Mouse (Mus musculus): ENCODE results near the gene Ror1.

Ror1 gene

DNA sequence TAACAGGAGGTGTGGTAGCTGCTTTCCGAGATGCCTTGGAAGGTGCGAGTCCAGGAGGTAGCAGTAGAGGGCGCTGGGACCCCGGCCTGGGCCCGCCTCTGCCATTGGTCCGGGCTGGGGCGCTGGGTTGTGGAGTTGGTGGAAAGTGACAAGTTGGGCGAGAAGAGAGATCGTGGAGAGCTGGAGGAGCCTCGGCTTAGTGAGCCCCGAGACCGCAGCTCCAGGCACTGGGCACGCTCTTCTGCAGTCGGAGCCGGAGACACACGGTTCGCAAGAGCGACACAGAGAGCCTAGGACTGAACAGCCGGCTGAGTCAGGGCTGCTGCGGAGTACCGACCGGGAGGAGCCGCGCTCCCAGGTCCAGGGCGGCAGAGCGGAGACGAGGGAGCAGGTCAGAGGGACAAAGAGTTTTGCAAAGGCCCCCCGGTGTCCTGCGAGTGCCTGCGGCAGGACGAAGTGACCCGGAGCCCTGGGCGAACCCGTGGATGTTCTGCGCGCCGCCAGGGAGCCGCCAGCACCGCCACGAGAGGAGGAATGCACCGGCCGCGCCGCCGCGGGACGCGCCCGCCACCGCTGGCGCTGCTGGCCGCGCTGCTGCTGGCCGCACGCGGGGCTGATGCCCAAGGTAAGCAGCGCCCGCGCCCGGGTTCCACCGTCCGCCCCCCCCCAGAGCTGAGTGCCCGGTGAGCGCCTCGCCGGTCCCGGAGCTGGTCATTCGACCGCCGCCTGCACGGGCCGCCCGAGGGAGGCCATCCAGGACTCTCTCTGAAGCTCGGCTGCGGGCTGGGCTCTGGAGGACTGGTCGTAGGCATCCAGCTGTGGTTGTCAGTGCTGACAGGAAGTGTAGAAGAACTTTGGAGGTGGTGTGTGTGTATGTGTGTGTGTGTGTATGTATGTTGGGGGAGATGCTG lies at the start of gene Ror1:
TSS of gene Ror1 (plus strand) at position 107 of the 911 bp plus-strand sequence.
- peak in 1 of 2 experiments; percentile 10 for DNase-seq (ENCODE audit: low read depth in 1 of 2, low spot score in 2 of 2)

DNA sequence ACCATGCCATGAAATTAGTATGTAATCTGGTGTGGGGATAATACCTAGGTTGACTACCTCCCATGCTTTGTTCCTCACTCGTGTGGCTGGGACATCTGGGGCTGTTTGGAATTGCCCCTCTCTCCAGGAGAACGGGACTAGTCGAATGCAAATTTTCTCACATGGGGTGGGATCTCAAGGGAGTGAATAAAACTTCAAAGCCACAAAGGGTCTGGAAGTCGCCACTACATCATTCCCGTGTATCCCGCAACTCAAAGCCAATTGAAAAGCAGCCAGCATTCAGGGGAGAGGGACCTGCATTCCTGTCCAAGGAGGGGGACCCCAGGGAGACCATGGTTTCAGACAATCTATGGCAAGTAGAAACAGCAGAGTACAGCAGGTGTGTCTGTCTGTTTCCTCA lies 48.5 kb upstream of the Ror1 start:
- no peak for DNase-seq (ENCODE audit: low read depth in 1 of 2, low spot score in 2 of 2)

DNA sequence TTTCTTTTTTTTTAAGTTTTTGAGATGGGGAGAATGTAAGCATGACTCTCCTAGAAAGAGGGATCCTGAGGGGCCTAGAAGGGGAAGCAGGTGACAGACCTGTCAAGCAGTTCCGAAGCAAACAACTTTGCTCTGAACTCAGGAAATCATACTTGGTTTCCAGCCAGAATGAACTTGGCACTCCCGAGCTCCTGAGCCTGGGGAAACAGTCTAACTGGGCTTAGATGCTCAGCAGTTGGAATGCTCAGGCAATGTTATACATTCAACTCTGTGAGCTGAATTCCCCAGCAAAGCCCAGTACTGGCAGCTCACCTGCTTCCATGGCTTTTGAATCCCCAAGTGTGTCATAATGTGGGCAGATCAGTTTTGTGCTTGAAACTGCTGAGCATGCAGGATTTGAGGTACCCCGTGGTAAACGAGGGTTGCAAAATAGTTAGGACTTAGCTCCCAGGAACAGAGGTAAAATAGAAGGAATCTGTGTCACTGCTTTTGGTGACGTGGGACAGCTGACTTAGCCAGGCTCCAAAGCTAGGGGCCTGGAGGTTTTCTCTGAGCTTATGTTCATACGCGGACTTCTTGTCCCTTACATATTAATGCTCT lies 47.1 kb upstream of the Ror1 start:
- no peak for DNase-seq (ENCODE audit: low read depth in 1 of 2, low spot score in 2 of 2)

DNA sequence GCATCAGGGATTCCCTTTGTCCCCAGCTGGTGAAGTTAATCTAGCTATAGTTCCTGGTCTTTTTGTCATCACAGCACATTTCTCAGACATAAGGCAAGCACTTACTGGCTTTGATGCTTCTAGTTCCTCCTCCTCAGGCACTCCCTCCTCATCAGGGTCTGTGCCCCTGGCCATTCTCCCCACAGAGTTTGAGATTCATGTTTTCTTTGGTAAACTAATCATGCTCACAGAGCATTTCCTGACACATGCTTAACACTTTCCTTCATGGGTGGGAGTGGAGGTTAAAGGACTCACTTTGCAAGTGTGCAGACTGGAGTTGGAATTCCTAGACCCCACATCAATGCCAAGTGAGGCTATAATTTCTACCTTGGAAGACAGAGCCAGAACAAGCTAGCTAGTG lies 43.8 kb upstream of the Ror1 start:
- no peak for DNase-seq (ENCODE audit: low read depth in 1 of 2, low spot score in 2 of 2)

DNA sequence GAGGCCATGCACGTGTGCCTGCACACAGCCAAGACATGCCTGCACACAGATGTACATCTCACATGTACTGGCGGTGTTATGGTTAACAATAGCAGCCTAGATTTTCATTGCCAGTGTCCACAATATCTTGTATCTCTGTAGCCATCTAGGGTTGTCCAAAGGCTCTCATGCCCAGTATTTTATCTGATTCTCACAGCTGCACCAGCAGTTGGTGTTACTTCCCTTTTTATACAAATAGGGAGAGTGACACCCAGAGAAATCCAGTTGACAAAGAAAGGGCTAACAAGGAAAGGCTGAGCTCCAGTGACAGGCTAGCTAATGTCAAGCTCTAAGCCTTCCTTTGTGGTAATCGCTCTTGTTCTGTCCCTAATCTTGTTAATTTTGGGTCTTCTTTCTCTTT lies 43.3 kb upstream of the Ror1 start:
- no peak for DNase-seq (ENCODE audit: low read depth in 1 of 2, low spot score in 2 of 2)

DNA sequence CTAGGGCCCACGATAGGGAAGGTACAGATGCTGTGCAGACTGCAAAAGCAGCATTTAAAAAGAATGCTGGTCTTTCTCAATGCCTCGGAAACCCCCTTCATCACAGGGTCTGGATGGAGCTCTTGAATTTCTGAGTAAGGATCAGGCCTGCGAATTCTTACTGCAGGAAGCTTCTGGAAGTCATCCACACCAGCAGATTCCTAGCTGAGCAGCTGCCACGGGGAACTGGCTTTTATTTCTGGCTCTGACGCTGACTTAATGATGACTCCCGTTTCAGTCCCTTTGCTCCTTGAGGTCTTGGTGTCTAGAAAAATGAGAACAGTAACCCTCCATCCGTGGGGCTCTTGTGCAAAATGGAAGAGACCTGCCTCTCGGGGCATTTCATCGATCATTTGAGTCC lies 39.5 kb upstream of the Ror1 start:
- no peak for DNase-seq (ENCODE audit: low read depth in 1 of 2, low spot score in 2 of 2)

DNA sequence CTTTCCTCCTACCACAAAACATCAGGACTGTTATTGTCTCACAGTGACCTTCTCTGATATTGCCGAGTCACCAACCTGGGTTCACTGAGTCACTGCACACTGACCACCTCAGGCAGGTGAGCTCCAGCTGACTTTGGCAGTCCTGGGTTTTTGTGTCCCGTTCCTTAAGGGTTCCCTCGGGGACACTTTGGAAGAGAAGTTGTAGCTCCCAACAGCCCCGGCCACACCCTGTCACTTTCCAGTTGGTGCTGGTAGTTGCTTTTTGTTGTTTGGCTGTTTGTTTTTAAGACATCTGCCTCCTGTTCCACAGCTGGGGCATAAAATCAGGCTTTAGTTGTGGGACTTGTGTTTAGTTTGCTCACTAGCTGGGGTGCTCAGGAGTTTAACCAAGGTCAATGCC lies 39.1 kb upstream of the Ror1 start:
- DNase-seq (ENCODE audit: low read depth in 1 of 2, low spot score in 2 of 2) = no peak

DNA sequence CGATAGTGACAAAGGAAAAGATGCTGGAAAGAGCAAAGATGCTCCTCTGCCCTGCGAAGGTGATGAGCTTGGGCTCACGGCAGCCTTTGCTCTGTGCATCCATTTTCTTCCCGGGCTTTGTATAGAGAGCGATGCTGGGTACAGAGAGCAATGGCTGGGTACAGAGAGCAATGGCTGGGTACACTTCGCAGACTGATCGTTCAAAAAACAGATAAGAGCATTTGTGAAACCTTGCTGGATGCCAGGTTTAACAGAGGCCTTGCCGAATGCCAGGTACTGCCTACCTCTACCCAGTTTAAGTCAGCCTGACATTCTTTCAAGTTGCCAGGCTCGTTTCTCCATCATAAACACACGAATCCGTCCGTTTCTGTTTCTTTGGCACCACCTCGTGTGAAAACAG lies 38.2 kb upstream of the Ror1 start:
- no peak for DNase-seq (ENCODE audit: low read depth in 1 of 2, low spot score in 2 of 2)

DNA sequence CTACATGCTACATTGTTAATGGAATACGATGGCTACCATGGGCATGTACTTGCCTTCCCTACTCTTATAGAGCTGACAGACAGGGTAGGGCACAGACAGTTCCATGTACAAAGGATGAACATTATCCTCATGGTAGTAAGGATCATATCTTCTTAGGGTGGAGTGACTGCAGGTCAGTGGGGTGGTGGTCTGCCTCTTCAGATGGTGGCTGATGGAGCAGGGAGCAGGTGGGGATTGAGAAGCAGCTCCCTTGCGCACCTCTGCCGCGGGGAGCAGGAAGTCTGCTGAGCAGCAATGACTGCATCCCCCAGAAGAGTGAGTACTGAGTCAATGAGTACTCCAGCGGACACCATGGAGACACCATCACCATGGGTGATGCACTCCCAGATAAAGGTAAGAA lies 37.0 kb upstream of the Ror1 start:
- no peak for DNase-seq (ENCODE audit: low read depth in 1 of 2, low spot score in 2 of 2)

DNA sequence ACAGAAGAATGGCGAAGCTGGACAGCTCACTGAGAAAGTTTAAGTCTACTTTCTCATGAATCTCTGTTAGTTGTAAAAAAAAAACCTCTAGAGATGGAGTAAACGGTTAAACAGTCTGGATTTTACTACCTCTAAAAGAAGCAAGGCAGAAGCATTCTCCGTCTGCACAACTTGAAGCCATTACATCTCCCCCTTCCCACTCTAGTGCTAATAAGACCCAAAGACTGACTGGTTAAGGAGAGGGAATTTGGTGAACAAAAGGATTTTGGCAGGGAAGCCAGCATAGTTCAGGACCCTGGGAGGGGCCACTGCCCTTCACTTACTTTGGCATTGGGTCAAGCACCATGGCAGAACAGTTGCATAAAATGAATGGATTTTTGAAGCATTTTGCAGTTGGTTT lies 35.8 kb upstream of the Ror1 start:
- no peak for DNase-seq (ENCODE audit: low read depth in 1 of 2, low spot score in 2 of 2)

DNA sequence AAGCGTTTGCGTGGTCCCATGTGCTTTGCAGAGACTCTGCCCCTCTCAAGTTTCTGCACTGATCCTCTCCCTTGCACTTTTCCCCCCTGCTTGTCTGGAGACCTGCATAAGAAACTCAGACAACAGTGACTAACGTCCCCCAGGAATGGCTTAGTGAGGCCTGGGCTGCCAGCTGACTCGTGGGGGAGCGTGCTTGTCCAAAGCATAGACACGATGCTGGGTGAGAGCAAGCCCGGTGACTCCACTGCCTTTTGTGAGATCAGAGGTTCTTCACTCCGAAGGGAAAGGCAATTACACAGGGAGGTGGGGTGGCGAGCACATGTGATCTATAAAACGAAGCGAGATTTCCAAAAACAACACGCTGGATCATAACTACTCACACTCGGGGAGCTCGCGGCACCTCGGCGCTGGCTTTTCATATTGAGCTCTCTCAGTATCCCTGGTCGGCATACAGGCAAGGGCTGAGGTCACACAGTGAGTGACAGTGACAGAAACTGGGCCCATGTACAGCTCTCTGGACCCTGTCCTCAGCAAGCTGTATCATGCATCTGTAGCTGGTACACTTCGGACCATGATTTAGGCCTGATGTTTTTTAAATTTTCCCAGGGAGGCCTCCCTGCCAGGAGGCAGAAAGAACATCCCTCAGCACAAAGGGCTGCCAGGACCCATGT lies 34.1 kb upstream of the Ror1 start:
- DNase-seq (ENCODE audit: low read depth in 1 of 2, low spot score in 2 of 2) = no peak

DNA sequence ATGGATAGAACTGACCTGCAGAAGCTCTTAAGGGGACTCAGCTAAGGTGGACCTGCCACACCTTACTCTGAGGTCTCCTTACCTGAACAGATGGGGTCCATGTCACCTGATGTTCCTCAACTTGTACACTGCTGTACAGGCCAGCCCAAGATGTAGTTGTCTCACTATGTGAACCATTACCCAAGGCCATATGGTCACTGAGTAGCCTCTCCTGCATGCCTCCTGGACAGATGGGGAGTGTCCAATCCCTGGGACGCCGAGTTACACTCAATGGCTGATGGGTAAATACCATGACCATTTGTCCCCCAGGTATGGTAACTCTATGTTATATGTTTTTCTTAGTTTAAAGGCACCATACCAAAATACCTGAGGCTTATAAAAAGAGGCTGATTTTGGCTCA lies 29.9 kb upstream of the Ror1 start:
- DNase-seq (ENCODE audit: low read depth in 1 of 2, low spot score in 2 of 2) = no peak

DNA sequence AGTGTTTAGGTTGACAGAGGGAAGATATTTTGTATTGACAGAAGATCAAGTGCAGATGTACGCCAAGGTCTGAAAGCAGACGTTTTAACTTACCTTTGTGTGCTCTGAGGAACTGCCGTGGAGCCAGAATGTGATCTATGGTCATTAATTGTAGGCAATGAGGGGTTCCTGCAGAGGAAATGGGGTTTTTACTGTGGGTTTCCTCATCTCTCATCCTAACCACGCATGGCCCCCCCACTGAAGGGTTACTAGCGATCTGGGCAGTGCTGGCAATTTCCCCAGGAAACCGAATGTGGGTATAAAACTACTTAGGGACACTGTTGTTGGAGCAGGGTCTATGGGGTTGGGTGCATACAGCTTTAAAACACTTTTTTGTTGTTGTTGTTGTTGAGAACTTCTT lies 25.5 kb upstream of the Ror1 start:
- no peak for DNase-seq (ENCODE audit: low read depth in 1 of 2, low spot score in 2 of 2)

DNA sequence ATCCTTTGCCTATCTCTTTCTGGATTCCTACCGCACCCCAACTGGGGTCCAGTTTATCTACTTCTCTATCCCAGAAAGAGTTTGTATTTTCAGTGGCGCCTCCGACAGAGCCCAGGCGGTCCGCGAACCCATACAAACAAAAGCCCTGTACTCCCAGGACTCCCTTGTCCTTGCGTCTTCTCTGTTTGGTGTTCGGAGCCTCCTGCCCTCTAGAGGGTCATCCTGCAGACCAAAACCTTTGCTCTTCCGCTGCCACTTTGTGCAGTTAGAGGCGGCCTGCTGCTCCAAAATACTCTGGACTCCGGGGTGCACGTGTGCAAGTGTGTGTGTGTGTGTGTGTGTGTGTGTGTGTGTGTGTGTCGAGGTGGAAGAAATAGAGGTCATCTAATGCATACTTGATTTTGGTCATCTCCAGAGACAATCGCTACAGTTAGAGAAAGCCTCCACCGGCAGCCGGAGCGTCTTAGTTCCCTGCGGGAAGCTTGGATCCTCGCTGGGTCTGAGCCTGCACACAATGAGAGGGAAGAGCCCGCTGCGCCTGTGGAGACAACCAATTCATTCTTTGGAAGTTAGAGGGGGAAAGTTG lies 1.1 kb downstream of the Ror1 start:
- no peak for DNase-seq (ENCODE audit: low read depth in 1 of 2, low spot score in 2 of 2)

DNA sequence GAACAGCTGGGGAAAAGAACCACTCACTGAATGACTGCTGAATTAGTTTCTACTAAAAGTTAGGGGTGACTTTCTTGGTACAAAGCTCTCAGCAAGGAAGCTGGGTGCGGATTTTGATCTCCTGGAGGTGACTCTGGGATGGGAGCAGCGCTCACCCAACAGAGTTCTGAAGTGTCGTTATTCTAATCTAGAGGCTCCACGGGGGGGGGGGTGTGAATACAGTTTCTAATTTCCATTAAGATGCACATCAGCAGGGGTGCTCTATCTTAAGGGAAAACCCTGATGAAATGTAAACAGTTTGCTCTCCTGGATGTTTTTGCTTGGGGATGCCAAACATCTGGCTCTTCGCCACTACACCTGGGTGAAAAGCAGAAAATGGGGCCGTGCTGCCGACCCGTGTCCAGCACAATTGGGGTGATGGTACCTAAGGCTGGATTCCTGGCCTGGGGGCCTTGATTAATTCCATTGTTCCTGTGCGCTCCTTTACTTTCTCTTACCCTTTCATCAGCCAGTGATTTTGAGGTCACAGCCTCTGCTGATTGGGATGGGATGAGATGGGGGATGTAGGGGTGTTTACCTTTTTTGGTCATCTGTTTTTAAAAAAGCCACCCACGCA lies 1.9 kb downstream of the Ror1 start:
- no peak for DNase-seq (ENCODE audit: low read depth in 1 of 2, low spot score in 2 of 2)

DNA sequence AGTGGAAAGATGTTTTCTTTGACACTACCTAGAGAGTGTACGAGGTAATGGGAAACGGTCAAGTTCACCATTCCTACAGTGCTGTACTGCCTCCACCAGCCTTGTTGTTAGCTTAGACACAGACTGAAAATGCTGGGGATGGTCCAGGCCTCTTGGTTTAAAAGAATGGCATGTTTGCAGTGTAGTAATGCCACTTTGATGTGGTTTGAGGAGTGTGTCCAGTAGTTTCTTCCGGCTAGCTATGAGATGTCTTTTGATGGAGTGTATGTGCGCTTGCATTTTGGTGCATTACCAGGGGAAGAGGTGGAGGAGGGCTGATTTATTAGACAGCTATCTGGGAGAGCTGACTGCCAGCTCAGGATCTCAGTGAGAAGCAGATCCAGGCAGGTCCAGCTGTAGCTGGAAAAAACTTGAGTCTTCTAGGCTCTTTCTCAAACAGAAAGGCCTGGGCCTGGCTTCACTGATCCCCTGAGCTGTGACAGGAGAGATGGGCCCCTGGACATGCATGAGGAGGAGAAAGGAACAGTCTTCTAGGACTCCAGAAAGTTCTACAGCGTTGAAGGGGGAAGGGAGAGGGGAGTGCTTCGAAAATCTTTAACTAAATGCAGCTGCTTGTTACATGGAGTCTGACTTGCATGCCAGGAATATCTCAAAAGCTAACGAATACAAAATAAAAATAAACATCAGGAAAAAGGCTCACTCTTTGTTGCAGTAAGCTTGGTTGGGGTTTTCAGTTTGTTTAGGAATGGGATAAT lies 5.7 kb downstream of the Ror1 start:
- DNase-seq (ENCODE audit: low read depth in 1 of 2, low spot score in 2 of 2) = no peak

DNA sequence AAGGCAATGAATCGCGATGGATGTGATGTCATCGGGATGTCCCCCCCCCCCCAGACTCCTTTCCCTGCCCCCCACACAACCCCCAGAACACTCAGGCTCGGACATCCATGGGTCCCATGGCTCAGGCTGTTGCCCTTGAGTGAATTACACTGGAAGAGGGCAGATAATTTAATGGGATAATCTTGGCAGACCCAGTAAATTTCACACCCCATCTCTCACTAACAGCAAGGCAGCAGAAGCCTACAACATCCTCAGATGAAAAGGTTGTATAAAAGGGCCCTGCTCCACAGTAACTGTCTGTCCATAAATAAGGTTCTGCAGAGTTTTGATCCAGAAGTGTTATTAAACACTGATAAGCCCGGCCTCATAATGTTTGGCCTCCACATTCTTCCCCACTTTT lies 6.3 kb downstream of the Ror1 start:
- no peak for DNase-seq (ENCODE audit: low read depth in 1 of 2, low spot score in 2 of 2)

DNA sequence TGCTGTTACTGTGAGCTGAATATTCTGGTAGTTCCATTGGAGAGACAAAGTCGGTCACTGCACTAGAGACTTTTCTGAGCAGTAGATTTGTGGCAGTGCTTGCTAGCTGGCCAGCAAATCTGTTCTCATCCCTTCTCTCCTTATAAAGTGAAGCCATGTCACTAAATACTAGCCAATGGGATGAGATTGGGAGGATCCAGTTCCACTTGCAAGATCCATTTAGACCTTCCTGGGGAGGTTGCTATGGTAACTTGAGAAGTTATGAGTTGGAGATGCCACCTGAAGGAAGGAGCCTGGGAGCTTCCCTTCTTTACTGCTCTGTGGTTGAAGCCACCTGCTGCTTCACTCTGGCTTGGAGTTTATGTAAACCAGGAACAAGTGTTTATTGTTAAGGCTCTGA lies 8.7 kb downstream of the Ror1 start:
- no peak for DNase-seq (ENCODE audit: low read depth in 1 of 2, low spot score in 2 of 2)

DNA sequence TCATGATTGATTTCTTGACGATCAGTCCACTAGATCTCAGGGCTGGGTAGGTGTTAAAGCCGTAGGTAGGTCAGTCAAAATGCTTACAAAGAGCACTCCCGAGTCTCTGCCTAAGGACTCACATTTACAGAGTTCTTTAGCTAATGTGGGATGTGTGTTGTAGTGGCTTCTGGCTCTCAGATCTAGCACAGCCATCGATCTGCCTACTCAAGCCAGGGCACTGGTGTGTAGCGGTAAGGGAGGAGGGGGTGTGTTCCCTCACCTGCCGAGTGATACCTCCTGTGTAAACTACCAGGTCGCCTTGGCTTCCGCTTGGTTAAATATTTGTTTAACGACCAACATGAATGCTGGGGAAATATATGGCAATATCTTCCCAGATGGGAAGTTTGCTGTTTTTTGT lies 12.0 kb downstream of the Ror1 start:
- DNase-seq (ENCODE audit: low read depth in 1 of 2, low spot score in 2 of 2) = no peak

DNA sequence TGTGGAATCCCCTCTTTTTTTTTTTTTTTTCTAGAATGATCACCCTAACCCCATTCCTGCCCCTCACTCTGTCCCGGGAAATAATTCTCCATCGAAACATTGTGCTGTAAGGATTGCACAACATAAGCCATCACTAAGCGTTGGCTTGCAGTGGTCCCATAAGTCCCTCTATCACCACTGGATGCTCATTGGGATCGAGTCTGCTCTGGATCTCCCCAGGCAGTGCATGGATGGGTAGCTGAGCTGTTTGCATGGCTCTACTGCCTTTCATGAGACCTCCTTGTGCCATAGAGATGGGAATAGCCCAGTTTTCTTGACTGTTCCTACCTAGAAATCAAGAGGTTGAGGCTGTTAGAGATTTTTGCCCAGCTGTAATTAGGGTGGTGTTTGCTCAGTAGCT lies 13.0 kb downstream of the Ror1 start:
- no peak for DNase-seq (ENCODE audit: low read depth in 1 of 2, low spot score in 2 of 2)

DNA sequence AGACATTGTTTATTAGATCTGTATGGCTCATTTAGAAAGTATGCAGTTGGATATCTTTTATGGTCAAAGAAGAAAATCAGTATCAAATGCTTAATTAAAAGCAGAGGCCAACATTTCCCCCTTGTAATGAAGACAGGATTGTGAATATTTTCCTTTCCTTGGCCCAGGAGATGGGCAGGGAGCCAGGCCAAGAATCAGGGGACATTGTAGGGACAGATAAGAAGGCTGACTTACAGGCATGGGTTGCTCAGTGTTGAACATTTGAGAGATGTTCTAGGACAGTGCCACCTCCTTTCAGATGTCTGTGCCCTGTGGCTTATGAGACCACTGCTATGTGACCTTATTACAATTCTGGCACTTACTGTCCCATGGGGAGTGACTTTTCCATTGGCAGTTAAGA lies 18.6 kb downstream of the Ror1 start:
- no peak for DNase-seq (ENCODE audit: low read depth in 1 of 2, low spot score in 2 of 2)
